Mouse (Mus musculus) kidney, adult 2 months (tissue): ENCODE data around the gene 1700012B07Rik. TPM values are rescaled to one million over a fixed set of nuclear protein-coding genes. Genes with fewer than 3 reads are reported as not detected.
A peak's percentile ranks its signal among the peaks of the same experiment; 100 is the strongest.

Experiments used
- DNase-seq: peaks from one replicate; pipeline ENCODE4 v3.0.0; 2021
- H3K27ac ChIP-seq: fragments of 200-500 bp; 2 replicates; pipeline ENCODE4 v1.5.1; 2012; ENCODE audit warnings: low read depth, low read length, control low read depth, inconsistent platforms; ENCODE audit not compliant: insufficient read depth
- H3K27me3 ChIP-seq: fragments of 200-500 bp; replicated peaks from 2 replicates; pipeline ENCODE4 v1.6.1; 2012; ENCODE audit warnings: mild to moderate bottlenecking, moderate library complexity, low read length, inconsistent platforms; ENCODE audit not compliant: control insufficient read depth, insufficient read depth
- H3K36me3 ChIP-seq: fragments of 200-500 bp; 2 replicates; pipeline ENCODE4 v1.6.1; 2012; ENCODE audit warnings: mild to moderate bottlenecking, moderate library complexity, low read length, inconsistent platforms; ENCODE audit not compliant: control insufficient read depth, insufficient read depth
- H3K4me1 ChIP-seq: fragments of 200-500 bp; 2 replicates; pipeline ENCODE4 v1.6.1; 2011; ENCODE audit warnings: low read length; ENCODE audit not compliant: control insufficient read depth, insufficient read depth
- H3K4me3 ChIP-seq: fragments of 200-500 bp; 2 replicates; pipeline ENCODE4 v1.5.1; 2011; ENCODE audit warnings: mild to moderate bottlenecking, low read depth, low read length, control low read depth; ENCODE audit not compliant: insufficient read depth
- CTCF ChIP-seq: fragments of 200-500 bp; conservative IDR thresholded peaks from 2 replicates; pipeline ENCODE4 v1.5.1; 2011; ENCODE audit warnings: low read depth, mild to moderate bottlenecking, control low read depth, low read length, moderate library complexity, mixed read lengths; ENCODE audit not compliant: insufficient read depth, insufficient read length
- POLR2A ChIP-seq: fragments of 200-500 bp; IDR thresholded peaks from one replicate; pipeline ENCODE4 v1.6.1; 2011; ENCODE audit warnings: low read depth, low read length, control low read depth
- WGBS: fragments of 180-500 bp; shearing (Covaris S2); methylation state at CpG from one replicate; pipeline ENCODE4 v1.1.7; 2018; 5-methylcytosine and 5-hydroxymethylcytosine counted together
- polyA plus RNA-seq: library from polyadenylated mRNA; depleted of rRNA; stranded (reverse); fragments of >200 nt; gene quantifications from 2 replicates; pipeline ENCODE4 v1.2.3, GENCODE M21; 2012

The 1700012B07Rik gene
- polyA plus RNA-seq, 1 experiment, result not detected

DNA sequence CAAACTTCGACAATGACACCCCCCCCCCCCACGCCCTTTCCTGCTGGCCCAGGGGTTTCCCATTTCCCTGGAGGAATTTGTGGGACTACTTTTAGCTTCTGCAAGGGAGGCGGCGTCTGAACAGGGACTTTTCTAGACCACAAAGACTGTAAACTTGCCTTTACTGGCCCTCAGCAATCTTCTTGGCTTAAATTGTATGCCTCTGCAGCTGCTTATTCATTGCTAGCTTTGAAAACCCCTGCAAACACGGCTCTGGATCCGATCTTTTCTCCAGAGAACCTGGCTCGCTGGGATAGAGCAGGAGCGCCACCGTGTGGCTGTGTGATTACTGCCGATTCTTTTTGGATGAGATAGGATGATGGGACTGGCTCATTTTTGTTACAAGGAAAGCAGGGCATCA, 32.7 kb upstream of the 1700012B07Rik start:
- Histone ChIP-seq H3K4me1 (no peaks in the 10 kb centered on the region; the same call in 1 of the 2 replicates), H3K27ac (peak overlapping the region; percentile 33; the same call in 1 of the 2 replicates), H3K36me3 (no peaks in the 10 kb centered on the region), H3K4me3 (0 out of 2 replicates have a peak overlapping the region, but pooled peaks have one; percentile 5), H3K27me3 (no peaks in the 10 kb centered on the region)
- 1% methylated on average over 10 of the region's 10 CpGs for WGBS
- TF ChIP-seq POLR2A (no peak), CTCF (peak; percentile 96)
- peak; percentile 90 for DNase-seq

- Histone ChIP-seq H3K27ac (peak overlapping the region; percentile 33; the same call in 1 of the 2 replicates), H3K4me3 (peak overlapping the region; percentile 27)
Observed at GRCm38 (mm10) chr11:109859939-109860469, 32.2 kb upstream of the 1700012B07Rik start.

DNA sequence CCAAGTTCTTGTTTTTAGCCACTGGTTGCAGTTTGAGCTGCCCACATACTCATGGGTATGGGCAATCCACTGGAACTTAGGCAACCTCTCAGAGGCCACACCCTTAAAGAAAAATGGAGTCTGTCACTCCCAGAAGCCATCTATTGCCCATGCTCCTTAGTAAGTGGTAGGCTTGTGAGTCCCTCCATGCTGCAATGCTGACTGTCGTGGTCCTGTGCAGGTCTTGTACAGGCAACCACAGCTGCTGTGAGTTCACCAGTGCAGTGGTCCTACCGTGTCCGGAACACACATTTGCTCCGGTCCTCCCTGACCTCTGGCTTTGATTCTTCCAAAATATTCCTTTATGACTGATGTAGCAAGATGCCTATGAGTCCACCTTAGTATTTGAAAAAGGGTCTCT, 31.6 kb upstream of the 1700012B07Rik start:
- no peak for DNase-seq
- Histone ChIP-seq H3K36me3 (no peaks in the 10 kb centered on the region), H3K4me3 (no peak overlapping the region), H3K27ac (no peak overlapping the region), H3K4me1 (no peaks in the 10 kb centered on the region; the same call in 1 of the 2 replicates), H3K27me3 (no peaks in the 10 kb centered on the region)
- 93% methylated on average over 4 of the region's 4 CpGs for WGBS
- TF ChIP-seq POLR2A (no peak), CTCF (no peak)

More at GRCm38 (mm10) chr11:109859939-109860469, 32.2 kb upstream of the 1700012B07Rik start:
- peak; percentile 47 for DNase-seq
- WGBS, result 34% methylated on average over 14 of the region's 14 CpGs
- TF ChIP-seq POLR2A (no peak), CTCF (no peak)
- no peaks in the 10 kb centered on the region for H3K36me3 ChIP-seq
- H3K4me1 ChIP-seq, result no peaks in the 10 kb centered on the region; the same call in 1 of the 2 replicates
- no peaks in the 10 kb centered on the region for H3K27me3 ChIP-seq

DNA sequence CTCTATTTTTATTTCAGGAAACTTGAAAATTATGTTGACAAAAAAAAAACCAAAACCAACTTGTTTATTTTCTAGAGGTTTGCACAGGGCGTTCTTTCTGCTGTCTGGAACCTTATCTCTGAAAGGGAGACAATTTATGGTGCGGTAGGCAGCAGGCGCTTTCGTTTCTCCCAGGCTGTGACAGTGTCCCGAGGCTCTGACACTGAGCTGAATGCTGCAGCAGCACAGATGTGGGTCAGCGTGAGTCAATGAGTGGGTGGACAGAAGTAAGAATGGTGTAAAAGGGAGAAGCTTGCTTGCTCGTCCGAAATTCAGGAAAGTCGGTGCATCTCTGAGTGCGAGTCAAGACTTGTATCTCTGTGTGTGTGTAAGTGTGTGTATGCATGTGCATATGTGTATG, 29.2 kb upstream of the 1700012B07Rik start:
- no peaks in the 10 kb centered on the region for H3K27me3 ChIP-seq
- H3K36me3 ChIP-seq, result no peaks in the 10 kb centered on the region
- WGBS, result 50% methylated on average over 10 of the region's 10 CpGs
- TF ChIP-seq POLR2A (no peak), CTCF (no peak)
- peak; percentile 47 for DNase-seq
- no peak overlapping the region for H3K4me3 ChIP-seq
- no peaks in the 10 kb centered on the region; the same call in 1 of the 2 replicates for H3K4me1 ChIP-seq
- H3K27ac ChIP-seq, result no peak overlapping the region

DNA sequence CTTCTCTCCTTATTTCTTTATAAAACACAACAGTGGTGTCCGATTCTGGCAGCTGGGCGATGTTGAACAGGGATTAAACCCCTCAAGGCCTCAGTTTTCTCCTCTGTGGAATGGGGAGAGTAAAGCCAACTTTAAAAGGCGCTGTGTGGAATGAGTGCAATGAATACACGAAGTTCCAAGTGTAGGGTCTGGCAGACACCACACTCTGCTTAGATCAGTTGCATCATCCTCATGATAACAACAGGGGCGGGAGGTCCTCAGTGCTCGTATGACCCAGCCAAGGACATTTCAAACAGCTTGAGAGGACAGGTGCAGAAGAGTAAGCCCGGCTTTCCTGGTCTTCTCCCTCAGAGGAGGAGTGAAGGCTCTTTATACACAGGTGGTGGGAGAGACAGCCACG, 26.2 kb upstream of the 1700012B07Rik start:
- no peaks in the 10 kb centered on the region for H3K4me1 ChIP-seq
- TF ChIP-seq CTCF (no peak), POLR2A (no peak)
- H3K27me3 ChIP-seq, result no peaks in the 10 kb centered on the region
- WGBS, result 87% methylated on average over 8 of the region's 8 CpGs
- no peak overlapping the region for H3K4me3 ChIP-seq
- no peak for DNase-seq
- no peaks in the 10 kb centered on the region for H3K36me3 ChIP-seq
- no peak overlapping the region for H3K27ac ChIP-seq

DNA sequence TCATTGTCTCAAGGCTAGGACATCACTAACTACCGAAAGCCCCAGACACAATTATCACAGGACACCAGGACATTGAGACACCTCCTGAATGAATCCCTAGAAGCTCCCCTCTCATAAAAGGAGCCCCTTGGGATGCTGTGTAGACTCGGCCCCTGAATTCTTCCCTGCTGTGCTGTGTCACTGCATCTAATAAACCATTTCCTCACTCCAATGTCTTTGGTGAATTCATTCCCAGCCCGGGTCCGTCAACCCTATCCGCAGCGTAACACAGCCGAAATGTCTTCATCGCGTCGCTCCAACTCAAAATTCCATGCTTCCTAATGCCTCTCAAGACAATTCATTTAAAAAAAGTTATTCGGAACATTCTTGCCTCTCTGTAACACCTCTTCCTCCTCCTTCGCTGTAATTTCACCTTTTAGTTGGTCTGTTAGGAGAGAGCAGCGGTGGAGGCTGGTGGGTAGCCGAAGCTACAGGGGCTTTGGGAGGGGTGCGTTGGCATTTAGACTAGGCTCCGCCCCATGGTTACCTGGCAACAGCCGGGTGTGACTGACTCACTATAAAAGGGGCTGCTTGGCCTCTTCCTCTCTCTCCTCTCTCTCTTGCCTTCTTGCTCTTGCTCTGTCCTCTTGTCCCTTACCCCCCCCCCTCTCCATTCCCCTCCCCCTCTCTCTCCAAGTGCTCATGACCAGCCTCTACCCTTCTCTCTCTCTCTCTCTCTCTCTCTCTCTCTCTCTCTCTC, 25.6 kb upstream of the 1700012B07Rik start:
- TF ChIP-seq CTCF, result no peak
- no peak overlapping the region for H3K27ac ChIP-seq
- H3K36me3 ChIP-seq, result no peaks in the 10 kb centered on the region
- no peak overlapping the region for H3K4me3 ChIP-seq
- no peak for DNase-seq
- H3K4me1 ChIP-seq, result no peaks in the 10 kb centered on the region
- no peaks in the 10 kb centered on the region for H3K27me3 ChIP-seq
- WGBS, result 71% methylated on average over 17 of the region's 17 CpGs

- Histone ChIP-seq H3K4me1 (no peaks in the 10 kb centered on the region), H3K27me3 (no peaks in the 10 kb centered on the region), H3K27ac (no peak overlapping the region), H3K4me3 (no peak overlapping the region), H3K36me3 (no peaks in the 10 kb centered on the region)
- WGBS, result 65% methylated on average over 4 of the region's 4 CpGs
- peak; percentile 53 for DNase-seq
- no peak for TF ChIP-seq POLR2A
- TF ChIP-seq CTCF, result no peak
Observed at GRCm38 (mm10) chr11:109851996-109852395, 24.1 kb upstream of the 1700012B07Rik start.
